Mouse (Mus musculus) MEL (cell line): ENCODE data around the gene Arhgap20. TPM values are rescaled to one million over a fixed set of nuclear protein-coding genes. Genes with fewer than 3 reads are reported as not detected.

Source experiments
- DNase-seq: peaks from one replicate; pipeline ENCODE4 v3.0.0; 2011; ENCODE audit warnings: low read depth, low spot score
- H3K27ac ChIP-seq: 2 replicates; pipeline ENCODE4 v1.5.1; 2012; ENCODE audit warnings: low read depth, mild to moderate bottlenecking, control low read depth, low read length, moderate library complexity; ENCODE audit not compliant: control insufficient read depth
- H3K27me3 ChIP-seq, 2 experiments: fragments of 150-350 bp in 1 of 2; sonication (generic) in 1 of 2; 2 replicates each; pipeline ENCODE4 v1.6.1; 2012; ENCODE audit warnings: low read length in 2 of 2, mild to moderate bottlenecking in 2 of 2, improper control_type of control experiment in 1 of 2, moderate library complexity in 1 of 2; ENCODE audit not compliant: insufficient read depth in 2 of 2, control insufficient read depth in 1 of 2
- H3K36me3 ChIP-seq, 2 experiments: 2 replicates each; pipeline ENCODE4 v1.6.1; 2012 to 2014; ENCODE audit warnings: low read length in 2 of 2, improper control_type of control experiment in 1 of 2, inconsistent platforms in 1 of 2, mild to moderate bottlenecking in 1 of 2; ENCODE audit not compliant: insufficient read depth in 2 of 2, control insufficient read depth in 1 of 2
- H3K4me1 ChIP-seq, 2 experiments: fragments of 150-350 bp in 1 of 2; sonication (generic) in 1 of 2; 2 replicates each; pipeline ENCODE4 v1.6.1; 2012; ENCODE audit warnings: low read length in 2 of 2, improper control_type of control experiment in 1 of 2, mild to moderate bottlenecking in 1 of 2; ENCODE audit not compliant: insufficient read depth in 2 of 2, control insufficient read depth in 1 of 2
- H3K4me3 ChIP-seq, 2 experiments: fragments of 150-350 bp in 1 of 2; sonication (generic) in 1 of 2; 2 replicates each; pipeline ENCODE4 v1.5.1; 2012; ENCODE audit warnings: low read depth in 2 of 2, low read length in 2 of 2, mild to moderate bottlenecking in 2 of 2, moderate library complexity in 2 of 2, control low read depth in 1 of 2, improper control_type of control experiment in 1 of 2; ENCODE audit not compliant: control insufficient read depth in 1 of 2, insufficient read depth in 1 of 2
- H3K79me2 ChIP-seq: 2 replicates; pipeline ENCODE4 v1.6.1; 2012; ENCODE audit warnings: mild to moderate bottlenecking, low read length, moderate library complexity; ENCODE audit not compliant: control insufficient read depth, poor library complexity, insufficient read depth
- H3K9ac ChIP-seq: 2 replicates; pipeline ENCODE4 v1.6.1; 2012; ENCODE audit warnings: low read depth, mild to moderate bottlenecking, control low read depth, low read length, moderate library complexity; ENCODE audit not compliant: control insufficient read depth, poor library complexity, severe bottlenecking
- H3K9me3 ChIP-seq: fragments of 150-350 bp; sonication (generic); replicated peaks from 2 replicates; pipeline ENCODE4 v1.6.1; 2012; ENCODE audit warnings: mild to moderate bottlenecking, low read length, improper control_type of control experiment, moderate library complexity; ENCODE audit not compliant: insufficient read depth
- BHLHE40 ChIP-seq: IDR thresholded peaks from 2 replicates; pipeline ENCODE4 v1.6.1; 2012; ENCODE audit warnings: low read depth, mild to moderate bottlenecking, inconsistent platforms, low read length, improper control_type of control experiment, borderline replicate concordance
- CHD2 ChIP-seq: IDR thresholded peaks from 2 replicates; pipeline ENCODE4 v1.6.1; 2011; ENCODE audit warnings: low read length, improper control_type of control experiment
- CTCF ChIP-seq, 3 experiments: IDR thresholded peaks in 2 of 3; conservative IDR thresholded peaks in 1 of 3; 2 replicates each; pipeline ENCODE4 v1.5.1; 2011 to 2012; ENCODE audit warnings: low read length in 3 of 3, low read depth in 2 of 3, mild to moderate bottlenecking in 2 of 3, improper control_type of control experiment in 1 of 3, inconsistent platforms in 1 of 3, mixed read lengths in 1 of 3, moderate library complexity in 1 of 3; ENCODE audit not compliant: control insufficient read depth in 1 of 3, insufficient read depth in 1 of 3, poor library complexity in 1 of 3, severe bottlenecking in 1 of 3
- EP300 ChIP-seq, 2 experiments: IDR thresholded peaks; 2 replicates each; pipeline ENCODE4 v1.6.1; 2011; ENCODE audit warnings: improper control_type of control experiment in 2 of 2, low read length in 2 of 2, low read depth in 1 of 2, mild to moderate bottlenecking in 1 of 2
- ETS1 ChIP-seq: IDR thresholded peaks from 2 replicates; pipeline ENCODE4 v1.6.1; 2012; ENCODE audit warnings: low read depth, mild to moderate bottlenecking, inconsistent platforms, low read length, improper control_type of control experiment, moderate library complexity
- GABPA ChIP-seq: IDR thresholded peaks from 2 replicates; pipeline ENCODE4 v1.6.1; 2012; ENCODE audit warnings: low read depth, mild to moderate bottlenecking, inconsistent platforms, low read length, improper control_type of control experiment, moderate library complexity
- GATA1 ChIP-seq: IDR thresholded peaks from 2 replicates; pipeline ENCODE4 v1.6.1; 2011; ENCODE audit warnings: low read depth, low read length, improper control_type of control experiment
- HCFC1 ChIP-seq: IDR thresholded peaks from 2 replicates; pipeline ENCODE4 v1.6.1; 2012; ENCODE audit warnings: low read depth, mild to moderate bottlenecking, inconsistent platforms, low read length, improper control_type of control experiment, moderate library complexity
- JUND ChIP-seq: IDR thresholded peaks from 2 replicates; pipeline ENCODE4 v1.6.1; 2011; ENCODE audit warnings: low read depth, mild to moderate bottlenecking, improper control_type of control experiment, low read length
- MAZ ChIP-seq: IDR thresholded peaks from 2 replicates; pipeline ENCODE4 v1.6.1; 2012; ENCODE audit warnings: low read depth, mild to moderate bottlenecking, inconsistent platforms, low read length, improper control_type of control experiment
- MEF2A ChIP-seq: IDR thresholded peaks from 2 replicates; pipeline ENCODE4 v1.6.1; 2014; ENCODE audit warnings: low read depth, mild to moderate bottlenecking, inconsistent platforms, low read length, improper control_type of control experiment; ENCODE audit not compliant: poor library complexity, insufficient replicate concordance, severe bottlenecking; ENCODE audit errors: extremely low read depth
- MXI1 ChIP-seq: IDR thresholded peaks from 2 replicates; pipeline ENCODE4 v1.6.1; 2011; ENCODE audit warnings: mild to moderate bottlenecking, low read depth, low read length, improper control_type of control experiment
- MYB ChIP-seq: IDR thresholded peaks from 2 replicates; pipeline ENCODE4 v1.6.1; 2011; ENCODE audit warnings: mild to moderate bottlenecking, low read depth, low read length, improper control_type of control experiment
- MYC ChIP-seq: IDR thresholded peaks from 2 replicates; pipeline ENCODE4 v1.6.1; 2011; ENCODE audit warnings: low read depth, mild to moderate bottlenecking, low read length, improper control_type of control experiment, moderate library complexity
- NRF1 ChIP-seq: IDR thresholded peaks from 2 replicates; pipeline ENCODE4 v1.6.1; 2014; ENCODE audit warnings: low read depth, mild to moderate bottlenecking, inconsistent platforms, low read length, improper control_type of control experiment, moderate library complexity; ENCODE audit not compliant: poor library complexity, insufficient read depth, severe bottlenecking
- POLR2AphosphoS2 ChIP-seq: IDR thresholded peaks from 2 replicates; pipeline ENCODE4 v1.6.1; 2011; ENCODE audit warnings: low read length, improper control_type of control experiment
- POLR2AphosphoS5 ChIP-seq: IDR thresholded peaks from 2 replicates; pipeline ENCODE4 v1.6.1; 2012; ENCODE audit warnings: low read depth, borderline replicate concordance, mild to moderate bottlenecking, inconsistent platforms, low read length, moderate library complexity, mixed read lengths
- SIN3A ChIP-seq: IDR thresholded peaks from 2 replicates; pipeline ENCODE4 v1.6.1; 2012; ENCODE audit warnings: low read length, improper control_type of control experiment, inconsistent platforms
- TBP ChIP-seq: IDR thresholded peaks from 2 replicates; pipeline ENCODE4 v1.8.0; 2011; ENCODE audit warnings: low read depth, low read length, improper control_type of control experiment
- USF2 ChIP-seq, 2 experiments: IDR thresholded peaks; 2 replicates each; pipeline ENCODE4 v1.6.1; 2011 to 2012; ENCODE audit warnings: improper control_type of control experiment in 2 of 2, low read length in 2 of 2, borderline replicate concordance in 1 of 2, inconsistent platforms in 1 of 2, low read depth in 1 of 2, mild to moderate bottlenecking in 1 of 2; ENCODE audit not compliant: insufficient read depth in 1 of 2
- ZKSCAN1 ChIP-seq: IDR thresholded peaks from 2 replicates; pipeline ENCODE4 v1.6.1; 2012; ENCODE audit warnings: low read depth, mild to moderate bottlenecking, inconsistent platforms, low read length, improper control_type of control experiment, moderate library complexity
- ZMIZ1 ChIP-seq: IDR thresholded peaks from 2 replicates; pipeline ENCODE4 v1.6.1; 2012; ENCODE audit warnings: low read depth, mild to moderate bottlenecking, inconsistent platforms, low read length, improper control_type of control experiment, moderate library complexity
- polyA plus RNA-seq, 2 experiments: library from polyadenylated mRNA; stranded (reverse) in 1 of 2; unstranded in 1 of 2; fragments of >175 nt in 1 of 2; fragments of >200 nt in 1 of 2; gene quantifications; 2 replicates each; pipeline versions ENCODE4 v1.2.1 to v1.2.4; 2012; ENCODE audit warnings: low replicate concordance in 2 of 2, low read depth in 1 of 2; ENCODE audit not compliant: insufficient read length in 2 of 2, insufficient read depth in 1 of 2, missing spikeins in 1 of 2
- total RNA-seq: library from RNA; depleted of rRNA; stranded (reverse); fragments of 300-350 nt; gene quantifications from 2 replicates; pipeline ENCODE4 v1.2.3, GENCODE M21; 2012

The Arhgap20 gene
- total and polyA plus RNA-seq, 3 experiments = not detected

DNA sequence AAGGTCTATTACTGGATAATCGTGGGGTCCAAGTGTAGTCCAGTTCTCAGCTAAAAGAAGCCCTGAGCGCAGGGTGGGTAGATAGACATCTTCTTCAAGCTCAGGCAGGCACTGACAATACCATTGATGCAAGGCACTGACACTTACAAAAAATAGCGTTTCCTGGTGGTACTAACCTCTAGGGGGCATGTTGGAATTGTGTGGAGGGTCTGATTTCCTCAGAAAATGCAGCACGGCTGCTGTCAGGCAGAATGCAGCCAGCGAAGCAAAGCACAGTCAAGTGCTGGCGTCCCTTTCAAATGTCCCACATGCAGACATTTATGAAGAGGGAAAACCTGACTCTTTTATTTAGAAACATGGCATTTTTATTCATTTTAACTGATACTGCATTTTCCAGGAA lies 22.2 kb downstream of the Arhgap20 start:
- Histone ChIP-seq H3K9ac (no peak overlapping the region), H3K36me3 (no peaks in the 10 kb centered on the region), H3K79me2 (no peaks in the 10 kb centered on the region), H3K9me3 (no peaks in the 10 kb centered on the region), H3K27ac (no peak overlapping the region), H3K27me3 (no peaks in the 10 kb centered on the region; a peak in 1 of 4 replicates), H3K4me3 (no peak overlapping the region), H3K4me1 (no peaks in the 10 kb centered on the region)
- no peak for TF ChIP-seq MYC
- no peak for TF ChIP-seq ZKSCAN1
- no peak for TF ChIP-seq HCFC1
- no peak for TF ChIP-seq POLR2AphosphoS2
- no peak for DNase-seq

DNA sequence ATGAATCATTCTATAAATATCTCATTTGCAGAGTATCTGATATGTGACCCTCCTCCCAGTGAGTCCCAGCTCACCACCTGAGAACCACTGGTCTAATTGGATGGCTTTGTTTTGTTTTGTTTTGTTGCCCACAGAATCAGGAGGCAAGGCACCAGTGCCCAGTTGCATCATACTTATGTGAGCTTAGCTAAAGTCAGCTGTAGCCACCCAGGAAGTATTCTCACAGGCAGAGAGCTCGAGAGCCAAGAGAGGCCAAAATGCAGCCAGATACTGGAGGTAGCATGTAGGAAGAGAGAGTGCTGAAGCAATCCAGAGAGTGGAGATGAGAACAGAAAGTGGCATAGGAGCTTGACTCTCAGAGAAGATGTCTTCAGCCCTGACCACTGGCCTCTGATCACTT lies 23.3 kb downstream of the Arhgap20 start:
- Histone ChIP-seq H3K36me3 (no peaks in the 10 kb centered on the region), H3K9ac (no peak overlapping the region), H3K4me3 (no peak overlapping the region), H3K9me3 (no peaks in the 10 kb centered on the region), H3K27me3 (no peaks in the 10 kb centered on the region; a peak in 1 of 4 replicates), H3K79me2 (no peaks in the 10 kb centered on the region), H3K27ac (no peak overlapping the region), H3K4me1 (no peaks in the 10 kb centered on the region)
- TF ChIP-seq NRF1 (no peak), SIN3A (no peak), BHLHE40 (no peak), MAZ (no peak), CHD2 (no peak), POLR2AphosphoS2 (no peak), MXI1 (no peak), USF2 (IDR thresholded peaks at IDR 0.05; ENCODE audit: borderline replicate concordance in 1 of 2, insufficient read depth in 1 of 2, low read depth in 1 of 2, low read length in 2 of 2) (no peak), ETS1 (no peak), JUND (no peak)
- DNase-seq = no peak

DNA sequence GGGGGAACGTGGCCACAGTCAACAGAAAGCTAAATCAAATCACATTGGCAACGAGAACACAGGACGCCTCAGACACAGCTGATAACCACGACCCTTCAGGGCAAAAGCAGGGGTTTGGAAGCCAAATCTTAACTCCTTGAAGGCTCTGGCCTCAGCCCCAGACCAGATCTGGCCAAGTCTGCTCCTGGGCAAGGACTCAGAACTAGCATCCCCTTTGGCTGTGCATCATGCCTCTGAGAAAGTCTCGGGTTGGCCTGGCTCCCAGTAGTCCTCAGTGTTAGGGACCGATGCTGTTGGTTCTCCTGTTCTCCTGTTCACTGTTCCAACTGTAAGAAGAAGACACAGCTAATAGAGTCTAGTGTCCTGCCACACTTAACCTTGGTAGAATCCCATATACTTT lies 30.1 kb downstream of the Arhgap20 start:
- H3K27ac ChIP-seq = no peak overlapping the region
- no peak overlapping the region for H3K4me3 ChIP-seq
- no peak for DNase-seq
- H3K27me3 ChIP-seq = peaks cover 0 to 2% of the 10 kb centered on the region in 2 experiments; a peak in 1 of 4 replicates
- no peaks in the 10 kb centered on the region for H3K79me2 ChIP-seq
- H3K9ac ChIP-seq = no peak overlapping the region
- TF ChIP-seq GATA1 (no peak), POLR2AphosphoS5 (no peak), MEF2A (no peak), MYB (no peak), ZMIZ1 (no peak), ZKSCAN1 (no peak), POLR2AphosphoS2 (no peak), EP300 (IDR thresholded peaks at IDR 0.05; ENCODE audit: low read depth in 1 of 2, low read length in 2 of 2) (no peak), ETS1 (no peak), MAZ (no peak), JUND (no peak), CTCF (IDR thresholded peaks at IDR 0.05 in 2 of 3, conservative IDR thresholded peaks at IDR 0.05 in 1 of 3; ENCODE audit: control insufficient read depth in 1 of 3, insufficient read depth in 1 of 3, low read depth in 2 of 3, low read length in 3 of 3, poor library complexity in 1 of 3, severe bottlenecking in 1 of 3) (no peak), GABPA (no peak), TBP (no peak)
- H3K9me3 ChIP-seq = no peaks in the 10 kb centered on the region
- peaks cover 0 to 6% of the 10 kb centered on the region in 2 experiments; a peak in 1 of 4 replicates for H3K4me1 ChIP-seq
- H3K36me3 ChIP-seq = no peaks in the 10 kb centered on the region; a peak in 1 of 4 replicates
